ENCODE assay signal across 9 mouse cellular contexts in genomic region chr12:112333125-112334079, GRCm38 (mm10).
A peak's percentile ranks its signal among the peaks of the same experiment; 100 is the strongest.
DNase-seq lines count a peak whose midpoint lies in the region; ATAC-seq and TF ChIP-seq lines count a peak whose summit lies in the region.
"Had no signal": no experiment of that assay in that cellular context is flagged by ENCODE, and none has a peak within 500 bp of the region (broad histone marks: within the 10 kb centered on the region; RNA-seq: fewer than 3 reads in every experiment).

No protein-coding gene starts in this region.

- ATAC-seq in embryonic facial prominence, embryonic 12.5 days (ENCODE audit: insufficient number of reproducible peaks, insufficient read depth, low FRiP score, low TSS enrichment) = peak; percentile 64
- ATAC-seq in midbrain, embryonic 15.5 days (replicated peaks) = peak; percentile 50

- H3K27me3 ChIP-seq in embryonic facial prominence, embryonic 12.5 days = no peaks in the 10 kb centered on the region; the same call in 1 of the 2 replicates
- H3K27me3 ChIP-seq in hindbrain, embryonic 10.5 days (ENCODE audit: insufficient read depth, poor library complexity, severe bottlenecking) = peaks cover 53% of the 10 kb centered on the region
- no peaks in the 10 kb centered on the region for H3K27me3 ChIP-seq in midbrain, embryonic 15.5 days (replicated peaks)

- 19% methylated on average over 19 of the region's 19 CpGs for WGBS in embryonic facial prominence, embryonic 12.5 days
- WGBS in hindbrain, embryonic 10.5 days = 38% methylated on average over 19 of the region's 19 CpGs
- WGBS in midbrain, embryonic 15.5 days = 15% methylated on average over 19 of the region's 19 CpGs

- H3K9me3 ChIP-seq in embryonic facial prominence, embryonic 12.5 days = no peaks in the 10 kb centered on the region
- no peaks in the 10 kb centered on the region for H3K9me3 ChIP-seq in hindbrain, embryonic 10.5 days
- no peaks in the 10 kb centered on the region for H3K9me3 ChIP-seq in midbrain, embryonic 15.5 days

- H3K4me1 ChIP-seq in embryonic facial prominence, embryonic 12.5 days = peaks cover 73% of the 10 kb centered on the region
- peaks cover 96% of the 10 kb centered on the region for H3K4me1 ChIP-seq in hindbrain, embryonic 10.5 days (replicated peaks)
- H3K4me1 ChIP-seq in midbrain, embryonic 15.5 days = peaks cover 91% of the 10 kb centered on the region

- no peak overlapping the region for H3K4me3 ChIP-seq in embryonic facial prominence, embryonic 12.5 days
- 0 out of 2 replicates have a peak overlapping the region, but pooled peaks have one; percentile 9 for H3K4me3 ChIP-seq in hindbrain, embryonic 10.5 days
- no peak overlapping the region for H3K4me3 ChIP-seq in midbrain, embryonic 15.5 days
- no peak overlapping the region for H3K4me3 ChIP-seq in layer of hippocampus, adult 2 months

- no peaks in the 10 kb centered on the region for H3K36me3 ChIP-seq in embryonic facial prominence, embryonic 12.5 days
- no peaks in the 10 kb centered on the region for H3K36me3 ChIP-seq in hindbrain, embryonic 10.5 days
- H3K36me3 ChIP-seq in midbrain, embryonic 15.5 days (replicated peaks) = no peaks in the 10 kb centered on the region

- no peak overlapping the region for H3K9ac ChIP-seq in embryonic facial prominence, embryonic 12.5 days
- H3K9ac ChIP-seq in midbrain, embryonic 15.5 days = 0 out of 2 replicates have a peak overlapping the region, but pooled peaks have one; percentile 6

- H3K4me2 ChIP-seq in embryonic facial prominence, embryonic 12.5 days (replicated peaks) = peak overlapping the region; percentile 4; the same call in 1 of the 2 replicates
- H3K4me2 ChIP-seq in midbrain, embryonic 15.5 days = no peak overlapping the region

- intact Hi-C loops in gastrocnemius, postnatal 14 days (cut with DNase I; ENCODE audit: low total_unique reads) = no loop called here

- TF ChIP-seq CTCF in layer of hippocampus, adult 2 months (conservative IDR thresholded peaks at IDR 0.05) = no peak

- H3K27ac ChIP-seq in embryonic facial prominence, embryonic 12.5 days = peak overlapping the region; percentile 83
- peak overlapping the region; percentile 89 for H3K27ac ChIP-seq in hindbrain, embryonic 10.5 days
- H3K27ac ChIP-seq in midbrain, embryonic 15.5 days = peak overlapping the region; percentile 77
- H3K27ac ChIP-seq in layer of hippocampus, adult 2 months = no peak overlapping the region

- DNase-seq in gastrocnemius, postnatal 14 days = peak; percentile 25
- DNase-seq in gastrocnemius, adult 18-20 months (ENCODE audit: low spot score) = no peak
- peak; percentile 80 for DNase-seq in hindbrain, embryonic 10.5 days (ENCODE audit: low spot score)
- DNase-seq in frontal cortex, postnatal 25 days (ENCODE audit: low spot score in 2 of 2) = no peak
- no peak for DNase-seq in cerebellum, adult 11-12 months
- no peak for DNase-seq in layer of hippocampus, adult 2 months (ENCODE audit: low spot score in 2 of 2)
- DNase-seq: lung, postnatal 36 days had no signal

Comparison
In these comparisons a context has a peak if more than half of its experiments do, and no peak if none do; other contexts are left out.
1. DNase-seq: peak in gastrocnemius, postnatal 14 days (single experiment) and hindbrain, embryonic 10.5 days (single experiment); none in gastrocnemius, adult 18-20 months (single experiment), frontal cortex, postnatal 25 days (0 of 2), cerebellum, adult 11-12 months (single experiment) and layer of hippocampus, adult 2 months (0 of 2).